Mouse (Mus musculus) c-Kit-positive CD71-negative TER-119-negative erythroid progenitor cells, embryonic 14.5 days (primary cell): ENCODE measurements around the gene Gpr142.

ENCODE experiments used
- DNase-seq: peaks from one replicate; pipeline ENCODE4 v3.0.0-alpha.2; 2013; ENCODE audit warnings: low read depth

Gpr142 gene

DNA sequence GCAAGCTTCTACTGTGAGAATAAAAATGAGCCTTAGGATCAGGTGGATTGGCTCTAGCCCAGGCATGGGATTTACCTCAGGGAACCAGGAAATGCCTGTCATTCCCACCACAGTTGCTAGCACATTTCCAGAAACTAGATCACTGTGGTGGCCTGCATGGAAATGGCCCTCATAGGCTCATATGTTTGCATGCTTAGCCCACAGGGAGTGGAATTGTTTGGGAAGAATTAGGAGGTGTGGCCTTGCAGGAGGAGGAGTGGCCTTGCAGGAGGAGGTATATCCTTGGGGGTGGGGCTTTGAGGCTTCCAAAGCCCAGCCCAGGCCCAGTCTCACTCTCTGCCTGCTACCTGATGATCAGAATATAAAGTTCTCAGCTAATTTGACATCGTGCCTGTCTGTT, 3.2 kb downstream of the Gpr142 start:
- no peak for DNase-seq

- no peak for DNase-seq
These were observed 4.0 kb downstream of the Gpr142 start for GRCm38 (mm10) chr11:114802540-114803267.

- no peak for DNase-seq
These were observed 5.3 kb downstream of the Gpr142 start for GRCm38 (mm10) chr11:114803990-114804389.

GRCm38 (mm10) chr11:114807025-114807424, 8.3 kb downstream of the Gpr142 start:
- no peak for DNase-seq

DNA sequence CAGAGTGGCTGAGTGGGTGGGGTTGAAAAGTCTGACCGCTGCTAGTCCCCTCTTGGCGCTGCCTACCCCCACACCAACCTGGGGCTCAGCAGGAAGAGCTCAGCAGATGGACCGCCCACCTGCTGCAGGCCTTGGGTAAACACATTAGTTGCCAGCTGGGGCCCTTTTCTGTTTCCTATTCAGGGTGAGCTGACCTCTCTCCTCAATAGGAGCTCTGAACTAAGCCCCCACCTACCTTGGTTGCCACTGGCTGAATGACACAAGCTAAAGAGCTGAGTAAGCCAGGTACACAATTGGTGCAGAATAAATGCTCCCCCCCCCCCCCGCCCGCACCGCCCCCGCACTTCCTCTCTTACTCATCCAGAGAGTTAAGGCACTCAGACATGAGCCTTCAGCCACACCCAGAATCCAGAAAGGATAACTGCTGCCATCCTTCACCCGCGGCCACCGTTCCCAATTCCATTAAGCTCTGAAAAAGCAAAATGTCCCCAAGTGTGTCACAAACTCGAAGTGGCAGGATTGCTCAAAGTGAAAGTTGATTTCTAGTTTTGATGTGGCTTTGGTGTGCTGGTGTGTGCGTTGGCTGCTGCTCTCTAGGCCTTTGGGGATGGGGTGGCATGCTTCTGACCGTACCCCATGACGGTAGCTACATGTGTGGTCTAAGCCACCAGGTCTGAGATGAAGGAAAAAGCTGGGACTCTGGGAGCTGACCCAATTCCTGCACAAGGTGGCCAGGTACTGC, 9.1 kb downstream of the Gpr142 start:
- DNase-seq: no peak

GRCm38 (mm10) chr11:114809371-114809770, 10.6 kb downstream of the Gpr142 start:
- no peak for DNase-seq

DNA sequence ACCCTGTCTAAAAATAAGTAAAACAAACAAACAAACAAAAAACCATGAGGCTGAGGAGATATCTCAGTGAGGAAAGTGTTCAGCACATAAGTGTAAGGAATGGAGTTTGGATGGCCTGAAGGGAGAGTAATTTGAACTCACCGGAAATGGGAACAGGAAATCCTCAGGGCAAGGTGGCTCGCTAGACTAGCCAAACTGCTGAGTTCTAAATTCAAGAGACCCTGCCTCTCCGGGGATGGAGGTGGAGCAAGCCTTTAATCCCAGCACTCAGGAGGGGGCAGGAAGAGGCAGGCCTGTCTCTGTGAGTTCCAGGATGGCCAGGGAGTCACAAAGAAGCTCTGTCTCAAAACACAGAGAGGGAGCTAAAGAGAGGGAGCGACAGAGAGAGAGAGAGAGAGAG, 11.6 kb downstream of the Gpr142 start:
- DNase-seq: no peak

- peak; percentile 80 for DNase-seq
These were observed 14.1 kb downstream of the Gpr142 start for GRCm38 (mm10) chr11:114812731-114813240.

GRCm38 (mm10) chr11:114814873-114815592, 16.3 kb downstream of the Gpr142 start:
- DNase-seq: no peak

DNA sequence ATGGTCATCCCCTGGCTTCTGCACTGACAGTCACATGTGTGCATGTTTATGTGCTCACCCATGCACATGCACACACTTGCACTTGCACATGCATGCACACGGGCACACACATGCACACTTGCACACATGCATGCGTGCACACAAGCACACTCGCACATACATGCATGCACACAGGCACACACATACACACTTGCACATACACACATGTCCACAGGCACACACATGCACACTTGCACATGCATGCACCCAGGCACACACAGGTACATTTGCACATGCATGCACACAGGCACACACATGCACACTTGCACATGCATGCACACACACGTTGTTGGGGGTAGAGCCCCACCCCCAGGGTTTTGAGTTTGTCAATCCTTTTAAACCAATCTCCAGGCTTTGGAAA, 18.2 kb downstream of the Gpr142 start:
- DNase-seq: no peak

DNA sequence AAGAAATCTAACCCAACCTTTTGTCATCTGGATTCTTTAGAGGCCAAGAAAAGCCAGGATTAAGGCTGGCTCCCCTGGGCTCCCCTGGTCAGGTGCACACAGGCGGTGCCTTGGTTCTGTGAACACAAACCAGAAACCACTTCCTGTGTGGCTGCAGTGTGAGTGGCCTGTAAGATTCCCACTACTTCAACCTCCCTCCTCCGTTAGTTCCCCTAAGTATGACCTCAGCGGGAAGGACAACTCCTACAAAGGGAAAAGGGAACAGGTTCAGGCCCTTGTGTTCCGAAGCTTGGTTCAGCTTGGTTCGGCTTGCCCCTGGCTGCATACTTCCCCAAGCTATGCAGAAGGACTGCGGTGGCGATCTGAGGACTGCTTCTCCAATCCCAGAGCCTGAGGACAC, 19.5 kb downstream of the Gpr142 start:
- DNase-seq: no peak

DNA sequence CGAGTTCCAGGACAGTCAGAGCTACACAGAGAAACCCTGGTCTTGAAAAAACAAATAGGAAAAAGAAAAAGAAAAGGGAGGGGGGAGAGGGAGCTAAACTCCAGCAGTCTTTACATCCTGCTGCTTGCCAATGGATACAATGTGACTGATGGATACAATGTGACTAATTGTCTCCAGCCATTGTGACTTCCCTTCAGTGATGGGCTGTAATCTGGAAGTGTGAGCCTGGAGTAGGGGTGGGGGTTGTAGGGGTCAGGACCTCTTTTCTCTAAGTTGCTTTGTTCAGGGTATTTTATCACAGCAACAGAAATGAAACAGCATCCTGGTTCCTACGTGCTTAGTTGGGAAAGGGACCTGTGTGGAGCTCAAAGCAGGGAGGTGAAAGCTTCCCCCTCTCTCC, 20.4 kb downstream of the Gpr142 start:
- DNase-seq: no peak

DNA sequence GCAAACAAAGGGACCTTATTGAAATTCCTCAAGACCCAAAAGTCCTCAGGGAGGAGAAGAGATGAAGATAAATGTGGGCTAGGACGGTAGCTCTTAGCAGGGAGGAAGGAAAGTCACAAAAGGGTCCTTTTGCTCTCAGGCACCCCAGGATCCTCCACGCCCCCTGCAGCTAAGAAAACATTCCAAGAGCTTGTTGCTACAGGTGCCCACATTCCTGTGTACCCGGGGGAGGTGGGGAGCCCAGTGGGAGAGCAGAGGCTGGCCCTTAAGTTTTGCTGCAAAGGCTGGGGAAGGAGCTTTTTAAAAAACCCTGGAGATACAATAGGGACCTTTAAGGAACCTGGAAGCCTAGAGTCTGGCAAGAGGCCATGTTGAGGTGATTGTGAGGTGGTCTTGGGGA, 21.7 kb downstream of the Gpr142 start:
- no peak for DNase-seq

- DNase-seq: no peak
These were observed 22.6 kb downstream of the Gpr142 start for GRCm38 (mm10) chr11:114821325-114821724.

DNA sequence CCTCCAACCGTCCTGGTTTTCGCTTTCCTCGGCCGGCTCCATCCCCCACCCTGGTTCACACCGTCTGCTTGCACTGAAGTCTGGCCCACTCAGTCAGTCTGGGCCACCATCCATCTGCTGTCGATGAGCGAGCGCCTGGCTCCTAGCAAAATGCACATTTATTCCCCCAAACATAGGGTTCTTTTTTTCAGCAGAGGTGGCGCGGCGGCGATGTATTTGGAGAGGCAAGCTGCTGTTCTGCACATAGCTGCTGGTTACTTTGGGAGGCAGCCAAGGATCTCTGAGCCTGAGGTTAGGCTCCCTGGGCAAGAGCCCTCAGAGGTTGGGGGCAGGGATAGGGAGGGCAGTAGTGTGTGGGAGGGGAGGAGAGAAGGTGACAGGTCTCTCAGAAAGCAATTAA, 24.0 kb downstream of the Gpr142 start:
- DNase-seq: no peak

- no peak for DNase-seq
These were observed 24.5 kb downstream of the Gpr142 start for GRCm38 (mm10) chr11:114823199-114823725.

DNA sequence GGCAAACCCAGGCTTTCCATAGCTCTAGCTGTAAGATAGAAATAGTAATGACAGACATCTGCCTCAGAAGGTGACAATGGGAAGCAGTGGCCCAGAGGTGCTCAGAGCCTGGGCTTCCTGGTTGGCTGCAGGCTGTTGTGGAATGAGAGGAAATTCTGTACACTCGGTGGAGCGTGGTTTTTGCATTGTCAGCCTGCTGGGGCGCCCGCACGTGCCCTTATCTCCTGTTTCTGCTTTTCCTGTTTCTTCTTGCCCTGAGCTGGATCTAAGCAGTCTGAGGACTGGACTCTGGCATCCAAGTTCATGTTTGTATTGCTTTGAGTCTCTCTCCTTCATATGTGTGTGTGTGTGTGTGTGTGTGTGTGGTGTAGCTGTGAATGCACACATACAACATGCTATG, 28.0 kb downstream of the Gpr142 start:
- no peak for DNase-seq

DNA sequence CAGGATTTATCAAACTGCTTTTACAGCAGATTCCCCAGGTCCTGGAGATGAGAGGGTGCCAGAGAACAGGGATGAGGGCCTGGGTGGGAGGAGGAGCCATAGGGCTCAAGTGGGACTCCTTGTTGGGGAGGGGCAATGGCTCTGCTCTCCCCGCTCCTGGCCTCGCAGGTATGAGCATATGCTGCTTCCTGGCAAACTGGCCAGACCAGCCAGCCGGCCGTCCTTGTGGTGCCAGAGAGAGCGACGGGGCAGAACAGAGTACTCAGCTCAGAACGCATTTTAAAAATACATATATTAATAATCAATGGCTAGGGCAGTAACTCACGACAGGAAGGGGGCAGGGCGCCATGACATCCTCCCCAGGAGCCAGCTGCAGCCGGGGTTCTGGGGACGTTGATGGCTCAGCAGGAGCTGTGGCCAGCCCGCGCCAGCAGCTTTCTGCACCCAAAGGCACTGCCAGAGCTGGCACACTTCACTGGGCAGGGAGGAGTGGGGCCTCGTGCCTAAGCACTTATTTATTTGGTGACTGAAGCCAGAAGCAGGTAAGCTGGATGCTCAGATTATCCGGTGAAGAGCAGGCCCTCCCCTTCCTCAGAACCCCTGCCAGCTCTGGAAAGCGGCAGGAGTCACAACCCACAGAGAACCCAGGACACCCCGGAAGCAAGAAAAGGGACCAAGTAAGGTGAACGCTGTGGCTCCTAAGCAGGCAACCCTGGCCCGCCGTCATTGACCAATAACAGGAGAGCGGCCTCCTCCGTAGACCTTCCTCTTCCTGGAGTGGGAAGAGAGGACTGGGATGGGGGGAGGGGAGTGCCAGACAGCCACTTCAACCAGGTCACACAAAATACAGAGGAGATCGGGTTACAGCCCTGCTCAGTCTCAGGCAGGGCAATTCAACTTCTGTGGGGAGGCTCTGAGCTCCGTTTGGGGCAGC, 31.0 kb downstream of the Gpr142 start:
- no peak for DNase-seq

- DNase-seq: no peak
These were observed 31.7 kb downstream of the Gpr142 start for GRCm38 (mm10) chr11:114830433-114830773.

- no peak for DNase-seq
These were observed 34.4 kb downstream of the Gpr142 start for GRCm38 (mm10) chr11:114833166-114833565.

- DNase-seq: no peak
These were observed 45.2 kb downstream of the Gpr142 start for GRCm38 (mm10) chr11:114843818-114844463.
